1 mouse cellular context compared by ENCODE assay signal in the genomic region with DNA sequence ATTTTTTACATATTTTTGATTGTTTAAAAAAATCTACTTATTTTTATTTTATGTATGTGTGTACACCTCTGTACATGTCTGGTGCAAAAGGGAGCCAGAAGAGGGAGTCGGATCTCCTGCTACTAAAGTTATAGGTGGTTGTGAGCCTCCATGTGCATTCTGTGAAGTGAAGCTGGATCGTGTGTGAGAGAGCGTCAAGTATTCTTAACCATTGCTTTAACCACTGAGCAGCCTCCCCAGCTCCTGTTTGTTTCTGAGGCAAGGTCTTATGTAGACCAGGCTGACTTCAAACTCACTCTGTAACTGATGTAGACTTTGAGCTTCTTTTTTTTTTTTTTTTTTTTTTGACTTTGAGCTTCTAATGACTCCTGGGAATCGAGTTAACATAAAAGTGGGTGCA.
TF ChIP-seq lines count a peak whose summit lies in the region.

No protein-coding gene starts in this region.

TF ChIP-seq in CH12.LX, 34 proteins besides CTCF, POLR2A, EP300 and RAD21:
- no peak for TF ChIP-seq MAX (IDR thresholded peaks at IDR 0.05; ENCODE audit: low read length)
- peak; percentile 46 for TF ChIP-seq ZNF384 (IDR thresholded peaks at IDR 0.05; ENCODE audit: low read depth, low read length)
